Mouse (Mus musculus): ENCODE results near the gene Pole.

DNA sequence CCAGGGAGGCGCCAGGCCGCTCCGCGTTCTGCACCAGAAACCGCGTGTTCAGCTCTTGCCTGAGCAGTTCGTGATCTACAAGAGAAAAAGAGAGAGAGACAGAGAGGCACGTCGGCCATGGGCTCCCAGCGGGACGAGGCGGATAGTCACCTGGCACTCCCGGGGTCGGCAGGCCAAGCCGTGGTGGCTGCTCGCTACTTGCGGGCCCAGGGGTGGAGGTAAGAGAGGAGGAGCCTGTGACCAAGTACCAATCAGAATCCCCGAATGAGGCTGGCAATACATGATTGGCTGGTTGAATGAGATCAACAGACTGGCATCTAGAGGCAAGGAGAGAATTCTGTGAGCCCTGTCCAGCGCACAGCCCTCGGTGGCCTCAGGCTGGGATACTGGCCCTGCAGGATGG lies 92.1 kb downstream of the Pole start:
- TF ChIP-seq CTCF (IDR thresholded peaks at IDR 0.05; ENCODE audit: borderline replicate concordance, insufficient read depth, low read depth, low read length) = no peak
- TF ChIP-seq POLR2A (IDR thresholded peaks at IDR 0.05; ENCODE audit: borderline replicate concordance, insufficient read depth, low read length) = no peak

All from cerebellum, adult 2 months (tissue).